Mouse (Mus musculus): ENCODE measurements around the gene Cops2.

DNA sequence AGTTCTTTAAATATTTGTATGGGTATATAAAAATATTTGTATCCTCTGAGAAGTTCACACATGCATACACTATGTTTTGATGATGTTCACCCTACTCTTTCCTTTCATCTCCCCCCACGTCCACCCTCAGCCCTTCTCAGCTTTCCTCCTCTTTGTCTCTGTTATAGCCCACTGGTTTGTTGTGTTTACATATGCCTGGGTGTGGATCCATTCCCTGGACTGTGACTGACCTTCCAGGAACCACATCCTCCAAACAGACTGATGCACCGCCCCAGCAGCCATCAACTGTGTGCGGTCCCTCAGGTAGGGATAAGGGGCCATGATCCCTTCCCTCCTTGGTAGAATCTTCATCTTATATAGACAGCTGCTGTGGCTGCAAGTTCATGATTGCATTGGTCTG, 11.2 kb upstream of the Cops2 start:
- no peak for TF ChIP-seq CTCF (IDR thresholded peaks at IDR 0.05; ENCODE audit: low read depth)
- no peak for TF ChIP-seq EP300 (IDR thresholded peaks at IDR 0.05; ENCODE audit: low read depth)
